Mouse (Mus musculus) embryonic fibroblast, embryonic 13.5 days (primary cell): ENCODE measurements at regions not wholly inside any gene's neighbourhood (a gene's known extent, or its start where the extent isn't known, plus 50 kb on each side); places are given as distances from the start of the nearest gene placed in this dataset.

ENCODE experiments used
- CTCF ChIP-seq: IDR thresholded peaks from 2 replicates; pipeline ENCODE4 v1.5.1; 2011; ENCODE audit warnings: mild to moderate bottlenecking, control low read depth, low read length, moderate library complexity, borderline replicate concordance; ENCODE audit not compliant: insufficient read depth
- POLR2A ChIP-seq: IDR thresholded peaks from 2 replicates; pipeline ENCODE4 v1.6.1; 2011; ENCODE audit warnings: low read depth, mild to moderate bottlenecking, control low read depth, low read length, moderate library complexity

DNA sequence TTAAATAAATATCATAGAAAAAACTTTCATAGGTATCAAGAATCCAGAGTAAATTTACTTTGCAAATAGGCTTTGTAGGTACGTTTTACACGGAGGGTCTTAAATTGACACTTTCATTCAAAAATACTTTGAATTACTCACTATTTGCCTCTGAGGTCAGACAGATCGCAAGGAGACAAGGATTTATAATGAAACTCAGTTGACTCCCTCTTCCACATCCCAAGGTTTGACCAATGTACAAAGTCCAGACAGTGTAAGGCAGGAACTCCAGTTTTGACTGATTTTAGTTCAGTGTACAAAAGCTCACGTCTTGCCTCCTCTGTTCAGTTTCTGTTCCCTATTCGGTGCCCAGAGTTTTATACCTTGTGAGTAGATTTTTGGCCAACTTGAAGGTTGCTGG lies 205.8 kb downstream of the Foxa2 start:
- TF ChIP-seq CTCF = no peak
- no peak for TF ChIP-seq POLR2A
